Mouse (Mus musculus) T-helper 17 cell (primary cell): ENCODE measurements around the gene Sobp.

ENCODE experiments used
- in situ Hi-C, 2 experiments: fragments of 300-600 bp; cut with MboI, MseI; formaldehyde crosslinking; loops; 1 replicate in 1 of 2; 2 replicates in 1 of 2; pipeline ENCODE4 v1.15.1; 2025; ENCODE audit warnings: high pct_unique_total_duplicates in 2 of 2

The Sobp gene

DNA sequence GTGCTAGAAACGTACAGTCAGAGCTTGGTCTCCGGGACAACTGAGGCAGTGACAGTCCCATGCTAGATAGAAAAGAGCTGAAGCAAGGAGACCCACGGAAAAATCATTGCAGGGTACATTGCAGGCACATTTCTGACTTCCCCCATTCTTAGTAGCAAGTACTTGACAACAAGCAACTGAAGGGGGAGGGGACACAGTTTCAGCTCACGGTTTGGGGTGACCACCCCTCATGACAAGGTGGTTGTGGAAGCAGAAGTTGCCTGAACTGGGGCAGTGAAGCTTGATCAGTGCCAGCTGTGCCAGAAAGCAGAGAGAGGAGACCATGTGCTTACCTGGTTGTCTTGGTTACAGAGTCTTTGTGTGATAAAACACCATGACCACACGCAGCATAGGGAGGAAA, 220.7 kb downstream of the Sobp start:
- in situ Hi-C loops, result no loop called here
